Mouse (Mus musculus) liver, adult (tissue): ENCODE results near the gene Usp29.

Source experiments
- GATA4 ChIP-seq: IDR thresholded peaks from 2 replicates; pipeline ENCODE4 v1.6.1; 2014; ENCODE audit warnings: mild to moderate bottlenecking, low read length; ENCODE audit not compliant: insufficient replicate concordance

The Usp29 gene

DNA sequence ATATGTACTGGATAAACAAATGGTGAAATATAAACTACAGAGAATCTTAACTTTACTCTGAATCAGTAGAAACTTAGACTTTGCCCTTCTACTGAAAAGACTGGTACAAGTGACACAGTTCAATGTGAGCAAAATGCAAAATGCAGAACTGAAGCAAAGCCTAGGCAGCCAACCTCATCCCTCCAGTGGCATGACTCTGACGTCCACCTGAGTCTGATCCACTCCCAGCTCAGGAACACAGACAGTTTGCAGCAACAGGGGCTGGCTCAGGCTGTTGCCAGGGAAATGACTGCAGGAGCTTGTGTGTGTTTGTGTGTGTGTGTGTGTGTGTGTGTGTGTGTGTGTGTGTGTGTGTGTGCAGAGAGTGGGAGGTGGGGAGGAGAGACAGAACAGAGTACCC lies 147.8 kb downstream of the Usp29 start:
- no peak for TF ChIP-seq GATA4

DNA sequence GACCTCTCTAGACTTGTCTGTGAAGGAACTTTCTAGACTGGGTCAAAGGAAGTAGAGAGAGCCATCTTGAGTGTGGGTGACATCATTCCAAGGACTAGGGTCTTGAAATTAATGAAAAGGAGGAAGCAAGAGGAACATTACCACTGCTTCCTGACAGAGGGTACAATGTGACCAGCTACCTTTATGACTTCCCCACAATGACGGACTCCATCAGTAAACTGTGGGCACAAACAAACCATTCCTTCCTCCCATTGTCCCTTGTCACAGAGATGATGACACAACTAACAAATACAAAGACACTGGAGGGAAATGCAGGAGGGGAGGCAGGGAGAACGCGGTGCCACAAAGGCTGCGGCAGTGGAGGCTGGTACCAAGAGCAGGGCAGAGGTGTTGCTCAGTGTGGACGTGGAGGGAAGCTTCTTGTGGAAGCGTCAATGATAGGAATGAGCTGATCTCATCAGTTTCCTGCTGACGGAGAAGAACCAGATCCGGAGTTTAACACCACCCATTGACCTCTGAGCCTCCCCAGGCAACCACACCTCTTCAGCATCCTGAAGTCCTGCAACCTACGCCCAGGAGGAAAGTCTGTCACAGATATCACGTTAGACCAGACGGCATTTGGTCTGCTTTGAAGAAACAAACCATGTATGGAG lies 149.3 kb downstream of the Usp29 start:
- no peak for TF ChIP-seq GATA4

DNA sequence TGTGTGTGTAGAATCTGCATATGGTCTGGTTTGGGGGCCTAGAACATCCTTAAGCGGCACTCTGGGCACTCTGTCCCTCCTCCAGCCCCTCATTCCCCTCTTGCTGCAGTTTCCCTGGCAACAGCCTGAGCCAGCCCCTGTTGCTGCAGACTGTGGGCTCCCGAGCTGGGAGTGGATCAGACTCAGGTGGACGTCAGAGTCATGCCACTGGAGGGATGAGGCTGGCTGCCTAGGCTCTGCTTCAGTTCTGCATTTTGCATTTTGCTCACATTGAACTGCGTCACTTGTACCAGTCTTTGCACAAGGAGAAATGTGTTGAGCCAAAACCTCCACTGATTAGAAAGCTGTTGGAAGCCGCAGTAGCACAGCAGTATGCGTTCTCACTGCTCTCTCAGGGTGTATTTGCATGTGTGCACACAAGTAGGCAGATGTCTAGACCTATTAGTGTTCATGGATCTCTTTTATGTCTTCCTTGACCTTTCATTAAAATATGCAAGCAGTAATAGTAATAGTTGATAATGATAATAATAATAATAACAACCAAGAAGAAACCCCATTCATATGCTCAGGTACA lies 151.2 kb downstream of the Usp29 start:
- TF ChIP-seq GATA4, result no peak

DNA sequence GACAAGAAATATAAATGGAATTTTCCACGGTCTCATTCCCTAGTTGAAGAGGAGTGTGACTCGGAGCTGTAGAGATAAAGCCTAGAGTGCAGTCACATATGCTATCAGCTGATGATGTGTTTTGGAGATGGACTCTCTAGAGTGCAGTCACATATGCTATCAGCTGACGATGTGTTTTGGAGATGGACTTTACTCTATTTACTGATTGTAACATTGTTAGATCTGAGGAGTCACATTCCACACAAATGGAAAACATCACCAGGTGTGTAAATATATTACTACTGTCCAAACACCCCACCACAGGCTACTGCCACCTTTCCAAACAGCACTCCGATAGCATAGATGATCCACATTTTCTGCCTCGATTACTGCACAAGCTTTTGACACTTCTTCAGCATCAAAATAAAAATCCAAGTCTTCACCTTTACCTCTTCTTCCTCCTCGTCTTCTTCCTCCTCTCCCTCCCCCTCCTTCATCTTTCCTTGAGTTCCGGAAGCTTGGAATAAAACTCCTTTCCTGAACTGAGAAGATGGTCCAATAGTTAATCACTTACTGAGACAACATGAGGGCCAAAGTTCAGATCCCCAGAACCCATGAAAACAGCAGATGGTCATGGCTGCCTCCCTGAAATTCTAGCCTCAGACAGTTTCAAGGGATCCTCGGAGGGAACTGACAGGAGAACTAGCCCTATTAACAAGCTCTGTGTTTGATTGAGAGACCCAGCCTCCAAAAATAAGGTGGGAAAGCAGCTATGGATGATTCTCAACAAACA lies 153.2 kb downstream of the Usp29 start:
- TF ChIP-seq GATA4, result no peak

DNA sequence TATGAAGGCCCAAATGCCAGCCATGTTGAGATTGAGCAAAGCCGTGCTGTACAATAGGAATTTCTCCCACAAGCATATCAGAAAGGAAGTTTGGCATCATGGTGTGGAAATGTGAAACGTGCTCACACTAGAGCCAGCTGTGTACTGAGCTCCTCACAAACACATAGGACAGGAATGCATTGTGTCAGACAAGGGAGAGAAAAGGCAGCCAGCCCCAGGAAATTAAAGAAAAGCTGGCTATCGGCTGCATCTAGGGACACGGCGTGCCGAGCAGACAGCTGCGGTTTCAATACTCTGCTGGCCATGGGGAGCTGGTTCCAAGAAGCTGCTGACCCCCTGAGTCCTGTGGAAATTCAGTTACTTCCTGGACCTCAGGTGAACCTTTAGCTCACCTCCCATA lies 155.0 kb downstream of the Usp29 start:
- TF ChIP-seq GATA4, result no peak

DNA sequence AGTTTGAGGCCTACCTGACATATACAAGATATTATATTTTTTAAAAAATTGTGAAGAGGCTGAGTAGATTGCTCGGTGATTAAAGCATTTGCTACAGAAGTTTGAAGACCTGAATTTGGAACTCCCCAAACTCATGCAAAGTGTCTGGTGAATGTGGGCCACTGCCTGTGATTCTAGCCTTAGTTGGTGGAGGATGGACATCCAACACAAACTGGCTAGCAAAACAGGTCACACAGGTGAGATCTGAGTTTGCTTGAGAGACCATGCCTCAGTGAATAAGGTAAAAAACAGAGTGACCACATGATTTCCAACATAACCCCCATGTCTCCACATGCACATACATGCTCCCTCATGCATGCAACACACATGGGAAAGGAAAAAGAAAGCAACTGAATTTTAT lies 156.5 kb downstream of the Usp29 start:
- TF ChIP-seq GATA4, result no peak

DNA sequence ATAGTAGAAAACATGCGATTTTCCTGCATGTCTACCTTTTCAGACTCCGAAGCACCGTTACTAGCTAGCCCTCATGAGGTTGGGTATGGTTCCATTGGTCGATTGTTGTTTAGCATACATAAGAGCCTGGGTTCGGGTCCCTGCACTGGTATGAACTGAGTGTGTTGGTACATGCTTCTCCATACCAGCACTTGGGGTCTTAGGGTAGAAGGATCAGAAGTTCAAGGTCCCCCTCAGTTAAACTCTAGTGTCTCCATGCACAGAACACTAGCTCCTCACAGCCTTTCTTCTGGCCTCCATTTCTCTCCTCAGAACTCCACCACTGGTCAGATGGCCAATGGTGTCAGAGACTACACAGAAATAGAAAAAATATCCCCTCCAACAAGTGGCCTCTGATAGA lies 159.5 kb downstream of the Usp29 start:
- no peak for TF ChIP-seq GATA4

DNA sequence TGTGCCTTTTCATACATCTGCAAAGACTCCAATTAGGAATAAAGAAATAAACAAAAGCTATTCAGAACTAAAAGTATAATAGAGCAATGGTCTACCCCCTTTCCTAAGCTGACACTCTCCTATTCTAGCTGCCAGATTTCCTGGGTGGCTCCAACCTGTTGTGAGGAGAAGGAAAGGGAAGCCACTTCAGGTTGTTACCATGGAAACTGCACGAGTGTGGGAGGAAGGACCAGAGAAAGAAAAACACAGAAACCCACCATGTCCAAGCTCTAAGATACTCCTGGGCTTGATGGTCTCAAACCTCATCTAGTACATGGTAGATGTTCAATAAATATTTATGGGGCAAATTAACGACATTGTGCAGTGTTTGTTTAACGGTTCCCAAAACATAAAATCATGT lies 160.8 kb downstream of the Usp29 start:
- TF ChIP-seq GATA4, result no peak

DNA sequence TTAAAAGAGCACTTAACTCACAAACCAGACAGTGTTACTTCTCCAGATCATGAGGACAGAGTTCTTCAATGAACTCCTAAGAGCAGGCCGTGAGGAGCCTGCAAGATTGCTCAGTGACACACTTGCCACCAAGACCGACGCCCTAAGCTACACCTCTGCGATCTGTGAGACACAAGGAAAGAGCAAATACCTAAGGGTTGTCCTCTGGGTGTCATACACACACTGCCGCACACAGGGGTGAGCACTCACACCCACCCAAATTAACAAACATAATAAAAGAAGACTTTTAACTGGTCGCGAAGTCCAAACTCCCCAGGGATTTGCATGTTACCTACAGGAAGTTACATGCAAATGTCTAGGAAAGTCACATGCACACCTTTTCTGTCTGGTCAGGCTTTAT lies 170.3 kb downstream of the Usp29 start:
- TF ChIP-seq GATA4, result no peak

DNA sequence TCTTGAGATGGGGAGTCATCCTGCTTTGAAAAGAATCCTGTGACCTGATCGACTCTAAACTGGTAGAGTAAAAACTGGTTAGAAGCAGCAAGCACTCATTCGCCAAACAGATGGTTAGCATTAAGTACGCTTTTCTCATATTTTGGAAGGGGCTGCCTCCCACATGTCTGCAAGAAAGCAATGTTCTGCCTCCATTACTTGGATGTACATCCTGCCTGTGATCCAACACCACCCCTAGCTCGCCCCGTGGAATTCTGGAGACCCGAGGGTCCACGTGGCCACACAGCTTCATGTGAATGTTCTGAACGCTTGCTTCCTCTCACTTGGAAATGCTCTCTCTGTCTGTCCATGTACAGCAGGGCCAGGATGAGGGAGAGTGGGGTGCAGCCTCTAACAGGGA lies 173.1 kb downstream of the Usp29 start:
- TF ChIP-seq GATA4, result no peak

DNA sequence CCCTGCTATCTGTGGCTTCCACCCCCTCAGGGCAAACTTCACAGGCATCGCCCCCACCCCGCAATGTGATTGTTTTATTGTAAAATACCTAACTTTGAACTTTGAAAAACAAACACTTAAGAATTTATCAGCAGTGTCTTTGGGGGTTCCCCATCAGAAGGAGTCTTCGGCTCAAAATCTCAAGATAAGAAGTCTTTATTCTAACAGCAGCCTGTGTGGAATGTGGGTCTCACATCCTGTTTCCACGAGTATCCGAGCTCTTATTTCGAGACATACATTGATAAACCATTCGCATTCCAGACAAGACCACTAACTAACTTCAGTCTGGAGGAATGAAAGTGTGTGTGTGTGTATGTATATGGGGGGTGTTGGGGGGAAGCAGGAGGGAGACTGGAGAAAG lies 180.1 kb downstream of the Usp29 start:
- no peak for TF ChIP-seq GATA4

DNA sequence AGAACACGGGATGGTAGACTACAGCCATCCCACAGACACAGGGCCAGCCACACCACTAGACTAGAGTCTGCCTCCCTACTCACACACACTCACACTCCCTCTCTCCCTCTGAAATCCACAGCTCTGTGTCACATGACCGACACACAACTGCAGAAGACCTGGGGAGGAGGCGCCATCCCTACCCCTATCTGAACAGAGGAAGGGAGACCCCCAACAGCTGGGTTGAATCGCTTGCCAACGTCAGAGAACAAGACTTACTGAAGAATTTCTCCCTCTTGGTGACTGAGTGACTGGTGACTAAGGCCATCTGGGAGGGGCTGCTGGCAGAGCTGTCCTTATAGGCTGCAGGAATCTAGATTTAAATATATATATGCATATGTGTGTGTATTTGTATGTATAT lies 181.4 kb downstream of the Usp29 start:
- TF ChIP-seq GATA4, result no peak

DNA sequence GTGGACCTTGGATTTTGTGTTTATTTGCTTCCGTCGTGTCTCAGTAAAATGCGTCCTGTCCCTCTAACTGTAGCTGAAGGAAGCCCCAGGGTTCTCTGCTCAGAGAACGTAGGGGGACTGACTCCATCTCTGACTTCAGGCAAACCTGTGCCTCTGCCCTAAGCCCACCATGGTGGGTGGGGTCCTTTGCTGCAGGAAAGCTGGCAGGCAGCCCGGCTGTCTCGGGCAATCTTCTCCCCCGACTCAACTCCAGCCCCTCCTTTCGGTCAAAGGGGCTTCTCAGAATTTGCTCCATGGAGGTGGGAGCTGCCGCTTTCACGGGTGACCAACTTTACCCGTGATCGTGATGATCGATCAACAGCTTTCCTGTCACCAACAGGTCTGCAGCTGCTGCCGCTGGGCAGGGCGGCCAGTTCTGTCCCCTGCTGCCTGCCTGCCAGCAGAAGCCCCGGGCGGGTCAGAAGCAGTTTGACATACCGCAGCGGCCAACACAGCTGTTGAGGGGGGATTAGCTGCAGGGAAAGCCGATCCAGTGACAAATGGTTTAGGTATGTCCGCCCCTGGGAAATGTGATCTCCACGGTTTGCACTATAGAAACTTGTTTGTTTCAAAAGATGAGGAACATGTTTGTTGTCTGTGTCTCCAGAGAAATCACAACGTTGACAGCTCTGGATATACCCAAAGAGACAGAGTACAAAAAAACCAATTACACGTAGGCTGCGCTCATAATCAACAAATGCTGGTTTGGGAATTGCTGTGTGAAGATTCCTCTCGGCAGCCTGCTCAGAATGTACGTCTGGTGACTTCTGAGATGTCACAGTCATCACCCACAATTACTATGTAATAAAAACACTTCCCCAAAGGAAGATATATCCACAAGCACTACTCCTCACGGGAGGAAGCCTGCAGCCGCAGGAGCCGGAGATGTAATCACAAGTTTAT lies 183.3 kb downstream of the Usp29 start:
- no peak for TF ChIP-seq GATA4

DNA sequence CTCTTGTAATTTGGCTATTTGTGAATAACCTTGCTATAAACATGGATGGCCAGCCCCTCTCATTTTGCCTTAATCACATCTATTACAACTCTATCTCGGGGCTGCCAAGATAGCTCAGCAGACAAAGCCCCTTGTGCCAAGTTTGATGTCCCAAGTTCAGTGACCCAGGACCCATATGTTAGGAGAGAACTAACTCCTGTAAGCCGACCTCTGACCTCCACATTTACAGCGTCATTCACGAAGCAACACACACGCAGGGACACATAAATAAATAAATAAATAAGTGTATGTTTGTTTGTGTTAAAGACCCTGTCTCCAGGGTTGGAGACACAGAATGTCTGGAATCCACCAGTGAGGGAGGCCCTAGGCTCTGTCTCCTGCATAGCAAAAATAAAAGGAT lies 186.7 kb downstream of the Usp29 start:
- no peak for TF ChIP-seq GATA4

DNA sequence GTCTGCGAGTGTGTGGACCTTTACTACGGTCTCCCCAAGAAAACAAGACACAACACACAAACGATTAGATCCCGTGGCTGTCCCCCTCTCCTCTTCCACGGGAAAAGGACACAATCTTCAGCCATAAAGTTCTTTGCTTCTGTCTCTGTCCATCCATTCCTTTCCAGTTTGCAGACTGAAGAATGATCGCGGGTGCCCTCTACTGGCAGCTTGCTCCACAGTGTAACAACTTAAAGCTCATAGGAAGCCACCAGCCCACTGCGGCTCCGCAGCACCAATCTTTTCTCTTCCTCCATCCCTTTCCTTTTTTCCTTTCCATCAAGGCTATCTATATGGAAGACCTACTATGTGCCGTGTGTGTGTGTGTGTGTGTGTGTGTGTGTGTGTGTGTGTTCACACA lies 187.9 kb downstream of the Usp29 start:
- TF ChIP-seq GATA4, result no peak
